Comparison of ENCODE assay signal across 19 mouse cellular contexts in genomic region chr15:85404739-85405138, GRCm38 (mm10).
DNase-seq lines count a peak whose midpoint lies in the region; ATAC-seq lines count a peak whose summit lies in the region.
"Had no signal": no experiment of that assay in that cellular context is flagged by ENCODE, and none has a peak within 500 bp of the region (broad histone marks: within the 10 kb centered on the region; RNA-seq: fewer than 3 reads in every experiment).

No protein-coding gene starts in this region.

- intact Hi-C loops in gastrocnemius, postnatal 36 days (cut with DNase I): no loop called here

- peaks cover 49% of the 10 kb centered on the region for H3K4me1 ChIP-seq in hindbrain, embryonic 13.5 days (replicated peaks)
- peaks cover 12% of the 10 kb centered on the region for H3K4me1 ChIP-seq in hindbrain, embryonic 10.5 days (replicated peaks)
- H3K4me1 ChIP-seq in midbrain, embryonic 13.5 days (replicated peaks): peaks cover 39% of the 10 kb centered on the region
- H3K4me1 ChIP-seq in midbrain, embryonic 15.5 days: peaks cover 25% of the 10 kb centered on the region
- H3K4me1 ChIP-seq in forebrain, embryonic 16.5 days (replicated peaks; ENCODE audit: control insufficient read depth, insufficient read depth, low read length): peaks cover 31% of the 10 kb centered on the region
- peaks cover 13% of the 10 kb centered on the region for H3K4me1 ChIP-seq in neural tube, embryonic 14.5 days (ENCODE audit: control insufficient read depth, insufficient read depth, low read length)
- H3K4me1 ChIP-seq: liver, embryonic 15.5 days had no signal

- H3K4me2 ChIP-seq in hindbrain, embryonic 13.5 days: no peak overlapping the region
- no peak overlapping the region for H3K4me2 ChIP-seq in midbrain, embryonic 13.5 days (replicated peaks)
- H3K4me2 ChIP-seq in midbrain, embryonic 15.5 days: no peak overlapping the region
- no peak overlapping the region for H3K4me2 ChIP-seq in forebrain, embryonic 16.5 days (ENCODE audit: low read length)
- no peak overlapping the region for H3K4me2 ChIP-seq in neural tube, embryonic 14.5 days (ENCODE audit: low read depth, low read length)
- H3K4me2 ChIP-seq: embryonic facial prominence, embryonic 13.5 days; heart, embryonic 15.5 days; limb, embryonic 15.5 days; liver, embryonic 15.5 days; neural tube, embryonic 12.5 days had no signal

- no peak for DNase-seq in hindbrain, embryonic 10.5 days (ENCODE audit: low spot score)
- no peak for DNase-seq in gastrocnemius, postnatal 36 days
- DNase-seq in lung, postnatal 4 days: no peak
- DNase-seq: adrenal gland, postnatal 10 days; heart, adult 2 months; kidney, adult 11 months; layer of hippocampus, postnatal 36 days had no signal

- H3K9ac ChIP-seq in hindbrain, embryonic 13.5 days: no peak overlapping the region
- no peak overlapping the region for H3K9ac ChIP-seq in midbrain, embryonic 13.5 days (replicated peaks)
- no peak overlapping the region for H3K9ac ChIP-seq in midbrain, embryonic 15.5 days
- H3K9ac ChIP-seq in forebrain, embryonic 16.5 days (replicated peaks; ENCODE audit: low read depth, low read length): no peak overlapping the region
- no peak overlapping the region for H3K9ac ChIP-seq in neural tube, embryonic 14.5 days (replicated peaks; ENCODE audit: low read depth, low read length)
- H3K9ac ChIP-seq: embryonic facial prominence, embryonic 13.5 days; heart, embryonic 15.5 days; limb, embryonic 15.5 days; liver, embryonic 15.5 days; neural tube, embryonic 12.5 days had no signal

- WGBS in hindbrain, embryonic 13.5 days: 77% methylated on average over 4 of the region's 4 CpGs
- 89% methylated on average over 4 of the region's 4 CpGs for WGBS in hindbrain, embryonic 10.5 days
- WGBS in midbrain, embryonic 13.5 days: 57% methylated on average over 4 of the region's 4 CpGs
- WGBS in midbrain, embryonic 15.5 days: 47% methylated on average over 4 of the region's 4 CpGs
- WGBS in forebrain, embryonic 16.5 days: 65% methylated on average over 4 of the region's 4 CpGs
- 66% methylated on average over 4 of the region's 4 CpGs for WGBS in neural tube, embryonic 14.5 days

- no peak for ATAC-seq in hindbrain, embryonic 13.5 days (ENCODE audit: low FRiP score)
- no peak for ATAC-seq in midbrain, embryonic 13.5 days
- ATAC-seq in midbrain, embryonic 15.5 days (replicated peaks): no peak
- ATAC-seq in forebrain, embryonic 16.5 days: no peak
- no peak for ATAC-seq in neural tube, embryonic 14.5 days (ENCODE audit: low read depth)
- ATAC-seq: activated CD4-positive, CD25-positive, alpha-beta regulatory T cell, adult 4 months had no signal

- H3K27me3 ChIP-seq in hindbrain, embryonic 13.5 days: no peaks in the 10 kb centered on the region
- H3K27me3 ChIP-seq in hindbrain, embryonic 10.5 days (ENCODE audit: insufficient read depth, poor library complexity, severe bottlenecking): no peaks in the 10 kb centered on the region
- no peaks in the 10 kb centered on the region for H3K27me3 ChIP-seq in midbrain, embryonic 13.5 days
- no peaks in the 10 kb centered on the region for H3K27me3 ChIP-seq in midbrain, embryonic 15.5 days (replicated peaks)
- no peaks in the 10 kb centered on the region for H3K27me3 ChIP-seq in forebrain, embryonic 16.5 days (replicated peaks; ENCODE audit: control insufficient read depth, insufficient read depth, low read length)
- no peaks in the 10 kb centered on the region for H3K27me3 ChIP-seq in neural tube, embryonic 14.5 days (ENCODE audit: control insufficient read depth, insufficient read depth, low read length)
- H3K27me3 ChIP-seq: embryonic facial prominence, embryonic 13.5 days; heart, embryonic 15.5 days; limb, embryonic 15.5 days; liver, embryonic 15.5 days; neural tube, embryonic 12.5 days had no signal

- no peak overlapping the region for H3K4me3 ChIP-seq in hindbrain, embryonic 13.5 days
- no peak overlapping the region for H3K4me3 ChIP-seq in hindbrain, embryonic 10.5 days
- no peak overlapping the region for H3K4me3 ChIP-seq in midbrain, embryonic 13.5 days (replicated peaks)
- no peak overlapping the region for H3K4me3 ChIP-seq in midbrain, embryonic 15.5 days
- no peak overlapping the region for H3K4me3 ChIP-seq in forebrain, embryonic 16.5 days (replicated peaks; ENCODE audit: low read length)
- no peak overlapping the region for H3K4me3 ChIP-seq in neural tube, embryonic 14.5 days (ENCODE audit: low read depth, low read length)
- H3K4me3 ChIP-seq: embryonic facial prominence, embryonic 13.5 days; heart, adult 2 months; heart, embryonic 15.5 days; limb, embryonic 15.5 days; liver, embryonic 15.5 days; neural tube, embryonic 12.5 days had no signal

- peak overlapping the region; percentile 30 for H3K27ac ChIP-seq in hindbrain, embryonic 13.5 days
- no peak overlapping the region for H3K27ac ChIP-seq in hindbrain, embryonic 10.5 days
- H3K27ac ChIP-seq in midbrain, embryonic 13.5 days: peak overlapping the region; percentile 39; the same call in 1 of the 2 replicates
- no peak overlapping the region for H3K27ac ChIP-seq in midbrain, embryonic 15.5 days
- peak overlapping the region; percentile 16; the same call in 1 of the 2 replicates for H3K27ac ChIP-seq in forebrain, embryonic 16.5 days (ENCODE audit: low read length)
- H3K27ac ChIP-seq in neural tube, embryonic 14.5 days (ENCODE audit: low read depth, low read length): 0 out of 2 replicates have a peak overlapping the region, but pooled peaks have one; percentile 18
- H3K27ac ChIP-seq: embryonic facial prominence, embryonic 13.5 days; heart, adult 2 months; heart, embryonic 15.5 days; limb, embryonic 15.5 days; liver, embryonic 15.5 days; neural tube, embryonic 12.5 days had no signal

- no peaks in the 10 kb centered on the region for H3K9me3 ChIP-seq in hindbrain, embryonic 13.5 days
- H3K9me3 ChIP-seq in hindbrain, embryonic 10.5 days: no peaks in the 10 kb centered on the region
- no peaks in the 10 kb centered on the region for H3K9me3 ChIP-seq in midbrain, embryonic 13.5 days
- H3K9me3 ChIP-seq in midbrain, embryonic 15.5 days: no peaks in the 10 kb centered on the region
- H3K9me3 ChIP-seq in forebrain, embryonic 16.5 days (ENCODE audit: control insufficient read depth, low read length): no peaks in the 10 kb centered on the region
- no peaks in the 10 kb centered on the region for H3K9me3 ChIP-seq in neural tube, embryonic 14.5 days (ENCODE audit: control insufficient read depth, low read length)
- H3K9me3 ChIP-seq: embryonic facial prominence, embryonic 13.5 days; G1E; heart, embryonic 15.5 days; limb, embryonic 15.5 days; liver, embryonic 15.5 days; neural tube, embryonic 12.5 days had no signal

- peaks cover 9% of the 10 kb centered on the region for H3K36me3 ChIP-seq in hindbrain, embryonic 13.5 days
- peaks cover 19% of the 10 kb centered on the region for H3K36me3 ChIP-seq in hindbrain, embryonic 10.5 days
- peaks cover 3% of the 10 kb centered on the region; the same call in 1 of the 2 replicates for H3K36me3 ChIP-seq in midbrain, embryonic 13.5 days
- H3K36me3 ChIP-seq in midbrain, embryonic 15.5 days (replicated peaks): 0 out of 2 replicates have a peak, but pooled peaks cover 5% of the 10 kb centered on the region
- H3K36me3 ChIP-seq in forebrain, embryonic 16.5 days (ENCODE audit: control insufficient read depth, insufficient read depth): no peaks in the 10 kb centered on the region
- H3K36me3 ChIP-seq in neural tube, embryonic 14.5 days (ENCODE audit: control insufficient read depth, insufficient read depth, low read length): peaks cover 4% of the 10 kb centered on the region; the same call in 1 of the 2 replicates
- H3K36me3 ChIP-seq: neural tube, embryonic 12.5 days had no signal

Comparison
In these comparisons a context has a peak if more than half of its experiments do, and no peak if none do; other contexts are left out.
1. H3K27ac ChIP-seq: peak in hindbrain, embryonic 13.5 days (single experiment), midbrain, embryonic 13.5 days (single experiment), forebrain, embryonic 16.5 days (single experiment) and neural tube, embryonic 14.5 days (single experiment); none in hindbrain, embryonic 10.5 days (single experiment) and midbrain, embryonic 15.5 days (single experiment).